Mouse (Mus musculus): Measurements from ENCODE around the gene Actn3. TPM values are rescaled to one million over a fixed set of nuclear protein-coding genes. Genes with fewer than 3 reads are reported as not detected.
"Not testable (repeated sequence)": the region's sequence is repeated elsewhere in the genome, so short reads cannot be mapped to it uniquely, and the experiment has no call there.

Gene Actn3
- polyA plus RNA-seq, 1 experiment from 2014 or later = 9.9 TPM

- no peaks in the 10 kb centered on the region for H3K9me3 ChIP-seq
- H3K4me3 ChIP-seq = no peak overlapping the region
- H3K27ac ChIP-seq = no peak overlapping the region
- no peak for DNase-seq (ENCODE audit: low spot score)
- peaks cover 5% of the 10 kb centered on the region; the same call in 1 of the 2 replicates for H3K36me3 ChIP-seq
- 62% methylated on average over 10 of the region's 10 CpGs for WGBS
- H3K27me3 ChIP-seq (ENCODE audit: insufficient read depth, poor library complexity, severe bottlenecking) = peaks cover 52% of the 10 kb centered on the region
- 0 out of 2 replicates have a peak, but pooled peaks cover 8% of the 10 kb centered on the region for H3K4me1 ChIP-seq
Measured at GRCm38 (mm10) chr19:4889791-4890190, 12.1 kb upstream of the Actn3 start.

- 81% methylated on average over 4 of the region's 4 CpGs for WGBS
Measured at GRCm38 (mm10) chr19:4883961-4884360, 6.3 kb upstream of the Actn3 start.

GRCm38 (mm10) chr19:4879324-4879703, 1.6 kb upstream of the Actn3 start:
- H3K27me3 ChIP-seq (ENCODE audit: insufficient read depth, poor library complexity, severe bottlenecking) = peaks cover 3% of the 10 kb centered on the region; the same call in 1 of the 2 replicates
- H3K27ac ChIP-seq = no peak overlapping the region
- H3K36me3 ChIP-seq = peaks cover 8% of the 10 kb centered on the region; the same call in 1 of the 2 replicates
- H3K4me1 ChIP-seq = peaks cover 30% of the 10 kb centered on the region
- DNase-seq (ENCODE audit: low spot score) = no peak
- no peaks in the 10 kb centered on the region for H3K9me3 ChIP-seq
- WGBS = 70% methylated on average over 10 of the region's 10 CpGs
- peak overlapping the region; percentile 95 for H3K4me3 ChIP-seq

More at GRCm38 (mm10) chr19:4883961-4884360, 6.3 kb upstream of the Actn3 start:
- H3K4me3 ChIP-seq = no peak overlapping the region
- H3K36me3 ChIP-seq = peaks cover 8% of the 10 kb centered on the region; the same call in 1 of the 2 replicates
- no peak for DNase-seq (ENCODE audit: low spot score)
- no peak overlapping the region for H3K27ac ChIP-seq
- peaks cover 3% of the 10 kb centered on the region; the same call in 1 of the 2 replicates for H3K27me3 ChIP-seq (ENCODE audit: insufficient read depth, poor library complexity, severe bottlenecking)
- H3K9me3 ChIP-seq = no peaks in the 10 kb centered on the region
- 0 out of 2 replicates have a peak, but pooled peaks cover 6% of the 10 kb centered on the region for H3K4me1 ChIP-seq

- peak within 1 kb of the TSS; percentile 87 for H3K27ac ChIP-seq
- H3K9me3 ChIP-seq = no peaks in the 10 kb centered on the region
- H3K27me3 ChIP-seq (ENCODE audit: insufficient read depth, poor library complexity, severe bottlenecking) = peaks cover 3% of the 10 kb centered on the region; the same call in 1 of the 2 replicates
- peaks cover 8% of the 10 kb centered on the region; the same call in 1 of the 2 replicates for H3K36me3 ChIP-seq
- under 1% methylated on average over 52 of the region's 52 CpGs for WGBS
- peak; percentile 98 for DNase-seq (ENCODE audit: low spot score)
- H3K4me3 ChIP-seq = peak within 1 kb of the TSS; percentile 95
- H3K4me1 ChIP-seq = peaks cover 30% of the 10 kb centered on the region
Measured at GRCm38 (mm10) chr19:4878405-4879323, 955 bp upstream of the Actn3 start, which contains the start of gene Zdhhc24. TSS of gene Zdhhc24 (plus strand) at chr19:4878668.

- H3K9me3 ChIP-seq = no peaks in the 10 kb centered on the region
- no peak for DNase-seq (ENCODE audit: low spot score)
- peaks cover 8% of the 10 kb centered on the region; the same call in 1 of the 2 replicates for H3K27me3 ChIP-seq (ENCODE audit: insufficient read depth, poor library complexity, severe bottlenecking)
- H3K4me3 ChIP-seq = no peak overlapping the region
- peaks cover 30% of the 10 kb centered on the region for H3K4me1 ChIP-seq
- WGBS = 63% methylated on average over 3 of the region's 3 CpGs
- H3K36me3 ChIP-seq = no peaks in the 10 kb centered on the region
- no peak overlapping the region for H3K27ac ChIP-seq
Measured at GRCm38 (mm10) chr19:4876755-4877154, 954 bp downstream of the Actn3 start.

GRCm38 (mm10) chr19:4876241-4876640, 1.5 kb downstream of the Actn3 start:
- no peak overlapping the region for H3K27ac ChIP-seq
- no peaks in the 10 kb centered on the region for H3K36me3 ChIP-seq
- DNase-seq (ENCODE audit: low spot score) = no peak
- H3K4me3 ChIP-seq = no peak overlapping the region
- WGBS = 87% methylated on average over 2 of the region's 4 CpGs
- H3K9me3 ChIP-seq = no peaks in the 10 kb centered on the region
- peaks cover 11% of the 10 kb centered on the region for H3K27me3 ChIP-seq (ENCODE audit: insufficient read depth, poor library complexity, severe bottlenecking)
- peaks cover 27% of the 10 kb centered on the region for H3K4me1 ChIP-seq

GRCm38 (mm10) chr19:4874613-4875012, 3.1 kb downstream of the Actn3 start:
- Histone ChIP-seq H3K27me3 (ENCODE audit: insufficient read depth, poor library complexity, severe bottlenecking) (peaks cover 11% of the 10 kb centered on the region), H3K4me1 (peaks cover 25% of the 10 kb centered on the region)
- DNase-seq (ENCODE audit: low spot score); H3K36me3 ChIP-seq; H3K9me3 ChIP-seq; H3K4me3 ChIP-seq; H3K27ac ChIP-seq: not testable (repeated sequence)
- 67% methylated on average over 1 of the region's 1 CpGs for WGBS

- peaks cover 3% of the 10 kb centered on the region; the same call in 1 of the 2 replicates for H3K4me1 ChIP-seq
- H3K27ac ChIP-seq = no peak overlapping the region
- H3K9me3 ChIP-seq = no peaks in the 10 kb centered on the region
- H3K4me3 ChIP-seq = peak overlapping the region; percentile 39
- WGBS = 4% methylated on average over 17 of the region's 17 CpGs
- H3K27me3 ChIP-seq (ENCODE audit: insufficient read depth, poor library complexity, severe bottlenecking) = peaks cover 46% of the 10 kb centered on the region
- no peak for DNase-seq (ENCODE audit: low spot score)
- peaks cover 12% of the 10 kb centered on the region for H3K36me3 ChIP-seq
Measured at GRCm38 (mm10) chr19:4865147-4865546, 12.6 kb downstream of the Actn3 start.

GRCm38 (mm10) chr19:4863048-4863447, 14.7 kb downstream of the Actn3 start:
- peaks cover 38% of the 10 kb centered on the region for H3K27me3 ChIP-seq (ENCODE audit: insufficient read depth, poor library complexity, severe bottlenecking)
- H3K36me3 ChIP-seq = peaks cover 12% of the 10 kb centered on the region
- WGBS = 84% methylated on average over 6 of the region's 6 CpGs
- H3K4me3 ChIP-seq = no peak overlapping the region
- peaks cover 10% of the 10 kb centered on the region; the same call in 1 of the 2 replicates for H3K4me1 ChIP-seq
- no peak for DNase-seq (ENCODE audit: low spot score)
- H3K9me3 ChIP-seq = no peaks in the 10 kb centered on the region
- H3K27ac ChIP-seq = no peak overlapping the region

- Histone ChIP-seq H3K9me3 (no peaks in the 10 kb centered on the region), H3K4me1 (peaks cover 16% of the 10 kb centered on the region), H3K27me3 (ENCODE audit: insufficient read depth, poor library complexity, severe bottlenecking) (peaks cover 27% of the 10 kb centered on the region), H3K36me3 (peaks cover 12% of the 10 kb centered on the region), H3K4me3 (no peak overlapping the region), H3K27ac (no peak overlapping the region)
- peak; percentile 83 for DNase-seq (ENCODE audit: low spot score)
- 52% methylated on average over 6 of the region's 6 CpGs for WGBS
Measured at GRCm38 (mm10) chr19:4859081-4859480, 18.6 kb downstream of the Actn3 start.

GRCm38 (mm10) chr19:4855951-4856350, 21.8 kb downstream of the Actn3 start:
- DNase-seq (ENCODE audit: low spot score) = no peak
- no peaks in the 10 kb centered on the region for H3K9me3 ChIP-seq
- H3K4me3 ChIP-seq = peak overlapping the region; percentile 71
- 74% methylated on average over 4 of the region's 4 CpGs for WGBS
- no peaks in the 10 kb centered on the region; the same call in 1 of the 2 replicates for H3K36me3 ChIP-seq
- peaks cover 16% of the 10 kb centered on the region for H3K4me1 ChIP-seq
- H3K27ac ChIP-seq = no peak overlapping the region
- peaks cover 24% of the 10 kb centered on the region for H3K27me3 ChIP-seq (ENCODE audit: insufficient read depth, poor library complexity, severe bottlenecking)

- DNase-seq (ENCODE audit: low spot score) = no peak
Measured at GRCm38 (mm10) chr19:4855470-4855820, 22.3 kb downstream of the Actn3 start.

More at GRCm38 (mm10) chr19:4855470-4855820, 22.3 kb downstream of the Actn3 start:
- Histone ChIP-seq H3K4me1 (peaks cover 16% of the 10 kb centered on the region), H3K4me3 (peak overlapping the region; percentile 71), H3K27me3 (ENCODE audit: insufficient read depth, poor library complexity, severe bottlenecking) (peaks cover 30% of the 10 kb centered on the region), H3K9me3 (no peaks in the 10 kb centered on the region), H3K27ac (peak overlapping the region; percentile 82), H3K36me3 (no peaks in the 10 kb centered on the region)
- 2% methylated on average over 14 of the region's 14 CpGs for WGBS

Measured in heart, embryonic 10.5 days (tissue).